Mouse (Mus musculus) forebrain, postnatal 0 days (tissue): ENCODE measurements around the gene Pcca. TPM values are rescaled to one million over a fixed set of nuclear protein-coding genes. Genes with fewer than 3 reads are reported as not detected.

Experiments used
- ATAC-seq: fragments of 200-750 bp; cut with Nextera tagmentation; 2 replicates; pipeline ENCODE4 v1.8.0; 2017; ENCODE audit warnings: mild to moderate bottlenecking, moderate library complexity
- DNase-seq: peaks from one replicate; pipeline ENCODE4 v3.0.0-alpha.2; 2015
- H3K27ac ChIP-seq: fragments of 300-500 bp; sonication (generic); 2 replicates; pipeline ENCODE4 v1.5.1; 2014; ENCODE audit warnings: low read depth, mild to moderate bottlenecking, antibody characterized with exemption, low read length, moderate library complexity, mixed read lengths
- H3K27me3 ChIP-seq: fragments of 300-500 bp; sonication (generic); 2 replicates; pipeline ENCODE4 v1.6.1; 2014; ENCODE audit warnings: mild to moderate bottlenecking, low read length, mixed read lengths; ENCODE audit not compliant: insufficient read depth
- H3K36me3 ChIP-seq: fragments of 300-500 bp; sonication (generic); 2 replicates; pipeline ENCODE4 v1.6.1; 2014; ENCODE audit warnings: mild to moderate bottlenecking, moderate library complexity; ENCODE audit not compliant: insufficient read depth
- H3K4me1 ChIP-seq: fragments of 300-500 bp; sonication (generic); 2 replicates; pipeline ENCODE4 v1.6.1; 2014; ENCODE audit warnings: antibody characterized with exemption; ENCODE audit not compliant: insufficient read depth
- H3K4me2 ChIP-seq: fragments of 300-500 bp; sonication (generic); 2 replicates; pipeline ENCODE4 v1.6.1; 2014; ENCODE audit warnings: low read depth, mild to moderate bottlenecking, moderate library complexity
- H3K4me3 ChIP-seq: fragments of 300-500 bp; sonication (generic); 2 replicates; pipeline ENCODE4 v1.5.1; 2014; ENCODE audit warnings: low read depth, low read length, mixed read lengths
- H3K9ac ChIP-seq: fragments of 300-500 bp; sonication (generic); 2 replicates; pipeline ENCODE4 v1.6.1; 2014; ENCODE audit warnings: mild to moderate bottlenecking
- H3K9me3 ChIP-seq: fragments of 300-500 bp; sonication (generic); 2 replicates; pipeline ENCODE4 v1.6.1; 2016; ENCODE audit warnings: low read length
- CTCF ChIP-seq: sonication (generic); IDR thresholded peaks from 2 replicates; pipeline ENCODE4 v1.5.1; 2016; ENCODE audit warnings: antibody characterized with exemption, control low read depth, low read depth
- WGBS: fragments of 180-500 bp; shearing (Covaris S2); extraction: QIAGEN DNeasy Blood & Tissue Kit; methylation state at CpG from one replicate; pipeline ENCODE4 v1.1.7; 2014; 5-methylcytosine and 5-hydroxymethylcytosine counted together
- polyA plus RNA-seq: library from polyadenylated mRNA; unstranded; fragments of >200 nt; fragmentation: Nextera tagmentation; extraction: Ambion mirVana; gene quantifications from 2 replicates; pipeline ENCODE4 v1.2.1, GENCODE M21; 2015
- total RNA-seq: library from RNA; depleted of rRNA; stranded (reverse); fragments of >200 nt; gene quantifications from 2 replicates; pipeline ENCODE4 v1.2.3, GENCODE M21; 2014

Gene Pcca
- total and polyA plus RNA-seq, 2 experiments from 2014 or later, result 12.4 to 29.4 TPM

- ATAC-seq, result no peak
- no peak for TF ChIP-seq CTCF
- Histone ChIP-seq H3K4me2 (no peak overlapping the region), H3K27me3 (no peaks in the 10 kb centered on the region), H3K4me1 (peaks cover 4% of the 10 kb centered on the region; the same call in 1 of the 2 replicates), H3K27ac (no peak overlapping the region), H3K9me3 (peaks cover 2% of the 10 kb centered on the region; the same call in 1 of the 2 replicates), H3K36me3 (no peaks in the 10 kb centered on the region), H3K4me3 (no peak overlapping the region), H3K9ac (no peak overlapping the region)
- 43% methylated on average over 2 of the region's 2 CpGs for WGBS
- no peak for DNase-seq
These were observed 368.0 kb downstream of the Pcca start for GRCm38 (mm10) chr14:122902136-122902535.

GRCm38 (mm10) chr14:122902884-122903283 is 368.8 kb downstream of the Pcca start:
- TF ChIP-seq CTCF, result peak; percentile 50
- no peaks in the 10 kb centered on the region for H3K36me3 ChIP-seq
- H3K27ac ChIP-seq, result no peak overlapping the region
- DNase-seq (peak; percentile 74), ATAC-seq (peak; percentile 44)
- no peak overlapping the region for H3K4me3 ChIP-seq
- H3K9me3 ChIP-seq, result peaks cover 5% of the 10 kb centered on the region; the same call in 1 of the 2 replicates
- H3K4me2 ChIP-seq, result no peak overlapping the region
- H3K4me1 ChIP-seq, result peaks cover 4% of the 10 kb centered on the region; the same call in 1 of the 2 replicates
- H3K9ac ChIP-seq, result no peak overlapping the region
- H3K27me3 ChIP-seq, result no peaks in the 10 kb centered on the region
- 24% methylated on average over 4 of the region's 4 CpGs for WGBS

GRCm38 (mm10) chr14:122903923-122904351 is 369.8 kb downstream of the Pcca start:
- ATAC-seq, result no peak

GRCm38 (mm10) chr14:122905007-122905406 is 370.9 kb downstream of the Pcca start:
- Histone ChIP-seq H3K4me1 (peaks cover 4% of the 10 kb centered on the region; the same call in 1 of the 2 replicates), H3K4me3 (no peak overlapping the region), H3K9me3 (peaks cover 8% of the 10 kb centered on the region; the same call in 1 of the 2 replicates), H3K27me3 (no peaks in the 10 kb centered on the region), H3K36me3 (no peaks in the 10 kb centered on the region), H3K27ac (no peak overlapping the region), H3K4me2 (no peak overlapping the region), H3K9ac (no peak overlapping the region)
- no peak for TF ChIP-seq CTCF
- ATAC-seq, result no peak
- DNase-seq, result no peak
- 94% methylated on average over 1 of the region's 1 CpGs for WGBS

More at GRCm38 (mm10) chr14:122903923-122904351, 369.8 kb downstream of the Pcca start:
- H3K9me3 ChIP-seq, result peaks cover 8% of the 10 kb centered on the region; the same call in 1 of the 2 replicates
- H3K4me2 ChIP-seq, result no peak overlapping the region
- DNase-seq, result no peak
- no peak overlapping the region for H3K4me3 ChIP-seq
- H3K27me3 ChIP-seq, result no peaks in the 10 kb centered on the region
- no peak overlapping the region for H3K9ac ChIP-seq
- peaks cover 4% of the 10 kb centered on the region; the same call in 1 of the 2 replicates for H3K4me1 ChIP-seq
- no peak overlapping the region for H3K27ac ChIP-seq
- WGBS, result 45% methylated on average over 2 of the region's 2 CpGs
- H3K36me3 ChIP-seq, result no peaks in the 10 kb centered on the region
- TF ChIP-seq CTCF, result no peak

GRCm38 (mm10) chr14:122908075-122908474 is 374.0 kb downstream of the Pcca start:
- no peak for ATAC-seq
- 0 out of 2 replicates have a peak, but pooled peaks cover 2% of the 10 kb centered on the region for H3K27me3 ChIP-seq
- H3K4me1 ChIP-seq, result no peaks in the 10 kb centered on the region
- H3K27ac ChIP-seq, result no peak overlapping the region
- no peak overlapping the region for H3K9ac ChIP-seq
- peaks cover 8% of the 10 kb centered on the region; the same call in 1 of the 2 replicates for H3K9me3 ChIP-seq
- H3K4me2 ChIP-seq, result no peak overlapping the region
- no peak for TF ChIP-seq CTCF
- no peak for DNase-seq
- no peak overlapping the region for H3K4me3 ChIP-seq
- WGBS, result 92% methylated on average over 4 of the region's 4 CpGs
- no peaks in the 10 kb centered on the region for H3K36me3 ChIP-seq

- Histone ChIP-seq H3K27me3 (0 out of 2 replicates have a peak, but pooled peaks cover 3% of the 10 kb centered on the region), H3K4me1 (no peaks in the 10 kb centered on the region), H3K9ac (no peak overlapping the region), H3K36me3 (no peaks in the 10 kb centered on the region), H3K9me3 (peaks cover 8% of the 10 kb centered on the region; the same call in 1 of the 2 replicates), H3K4me3 (no peak overlapping the region), H3K4me2 (no peak overlapping the region), H3K27ac (no peak overlapping the region)
- ATAC-seq (no peak), DNase-seq (no peak)
- 88% methylated on average over 5 of the region's 5 CpGs for WGBS
- no peak for TF ChIP-seq CTCF
These were observed 375.4 kb downstream of the Pcca start for GRCm38 (mm10) chr14:122909368-122910091.

GRCm38 (mm10) chr14:122911265-122911664 is 377.1 kb downstream of the Pcca start:
- Histone ChIP-seq H3K4me3 (no peak overlapping the region), H3K9me3 (peaks cover 8% of the 10 kb centered on the region; the same call in 1 of the 2 replicates), H3K36me3 (no peaks in the 10 kb centered on the region), H3K9ac (no peak overlapping the region), H3K27me3 (0 out of 2 replicates have a peak, but pooled peaks cover 3% of the 10 kb centered on the region), H3K4me1 (no peaks in the 10 kb centered on the region), H3K27ac (no peak overlapping the region), H3K4me2 (no peak overlapping the region)
- no peak for TF ChIP-seq CTCF
- no peak for DNase-seq
- ATAC-seq, result no peak
